Mouse (Mus musculus) monocyte, adult 5-6 weeks (primary cell): Measurements from ENCODE around the gene Cyyr1. TPM values are rescaled to one million over a fixed set of nuclear protein-coding genes. Genes with fewer than 3 reads are reported as not detected.

ENCODE experiments used
- ATAC-seq: fragments of 153-309, 156-312 bp; replicated peaks from 2 replicates; pipeline ENCODE4 v1.8.0; 2017; ENCODE audit warnings: mild to moderate bottlenecking; ENCODE audit not compliant: low TSS enrichment, insufficient number of reproducible peaks, severe bottlenecking, poor library complexity, low FRiP score
- total RNA-seq: library from RNA; stranded (forward); fragments of 200-1000, 200-491, 200-594 nt; gene quantifications from 3 replicates; pipeline ENCODE4 v1.2.3, GENCODE M21; 2017

The Cyyr1 gene
- total RNA-seq, 1 experiment from 2014 or later, result not detected

- ATAC-seq, result no peak
Observed at GRCm38 (mm10) chr16:85487266-85487665, 65.9 kb downstream of the Cyyr1 start.

- ATAC-seq, result no peak
Observed at GRCm38 (mm10) chr16:85484557-85484956, 68.6 kb downstream of the Cyyr1 start.

- no peak for ATAC-seq
Observed at GRCm38 (mm10) chr16:85474552-85475071, 78.6 kb downstream of the Cyyr1 start.

GRCm38 (mm10) chr16:85470057-85470456 lies 83.1 kb downstream of the Cyyr1 start:
- no peak for ATAC-seq

GRCm38 (mm10) chr16:85455043-85455442 lies 98.2 kb downstream of the Cyyr1 start:
- no peak for ATAC-seq

- ATAC-seq, result no peak
Observed at GRCm38 (mm10) chr16:85446306-85446705, 106.9 kb downstream of the Cyyr1 start.

GRCm38 (mm10) chr16:85445801-85446200 lies 107.4 kb downstream of the Cyyr1 start:
- no peak for ATAC-seq

- no peak for ATAC-seq
Observed at GRCm38 (mm10) chr16:85435427-85435826, 117.8 kb downstream of the Cyyr1 start.

GRCm38 (mm10) chr16:85429173-85429572 lies 124.0 kb downstream of the Cyyr1 start:
- no peak for ATAC-seq

GRCm38 (mm10) chr16:85422889-85423288 lies 130.3 kb downstream of the Cyyr1 start:
- ATAC-seq, result no peak

- no peak for ATAC-seq
Observed at GRCm38 (mm10) chr16:85415415-85415814, 137.8 kb downstream of the Cyyr1 start.

GRCm38 (mm10) chr16:85393430-85393948 lies 159.7 kb downstream of the Cyyr1 start:
- no peak for ATAC-seq

GRCm38 (mm10) chr16:85386801-85387200 lies 166.4 kb downstream of the Cyyr1 start:
- no peak for ATAC-seq

Other genes with a start within 250 kb of the Cyyr1 start
- gene Adamts1, start 249.7 kb upstream of the Cyyr1 start, total RNA-seq, result 0.43 TPM in 1 of 3 replicates, not detected in the others